Mouse (Mus musculus) G1E (cell line): ENCODE measurements around the gene Trim9.

Experiments
- CTCF ChIP-seq: IDR thresholded peaks from 2 replicates; pipeline ENCODE4 v1.5.1; 2012; ENCODE audit warnings: low read depth, low read length, inconsistent platforms, mixed read lengths
- GATA1 ChIP-seq: IDR thresholded peaks from 2 replicates; pipeline ENCODE4 v1.6.1; 2012; ENCODE audit warnings: borderline replicate concordance, low read length, inconsistent platforms, mixed read lengths
- POLR2AphosphoS5 ChIP-seq: IDR thresholded peaks from 2 replicates; pipeline ENCODE4 v1.6.1; 2012; ENCODE audit warnings: low read depth, low read length, inconsistent platforms; ENCODE audit not compliant: insufficient replicate concordance
- TAL1 ChIP-seq: conservative IDR thresholded peaks from 2 replicates; pipeline ENCODE4 v1.6.1; 2012; ENCODE audit warnings: low read depth, low read length, inconsistent platforms, mixed read lengths

- TF ChIP-seq CTCF: no peak
- no peak for TF ChIP-seq GATA1
- TF ChIP-seq POLR2AphosphoS5: no peak
- TF ChIP-seq TAL1: no peak
These were observed 43.8 kb upstream of the Trim9 start for GRCm38 (mm10) chr12:70391236-70391635.
